Mouse (Mus musculus) C2C12 (cell line): ENCODE results near the gene Nek9.

ENCODE experiments used
- CTCF ChIP-seq: IDR thresholded peaks from one replicate; pipeline ENCODE4 v1.5.1; 2011; ENCODE audit not compliant: control insufficient read depth, insufficient read depth, insufficient read length
- MAX ChIP-seq: IDR thresholded peaks from one replicate; pipeline ENCODE4 v1.6.1; 2011; ENCODE audit warnings: mild to moderate bottlenecking, control low read depth
- MYOG ChIP-seq: IDR thresholded peaks from one replicate; pipeline ENCODE4 v1.6.1; 2011; ENCODE audit not compliant: control insufficient read depth, insufficient read length; ENCODE audit errors: extremely low read depth
- USF1 ChIP-seq: IDR thresholded peaks from one replicate; pipeline ENCODE4 v1.6.1; 2011; ENCODE audit warnings: low read depth, mild to moderate bottlenecking, control low read depth, moderate library complexity

DNA sequence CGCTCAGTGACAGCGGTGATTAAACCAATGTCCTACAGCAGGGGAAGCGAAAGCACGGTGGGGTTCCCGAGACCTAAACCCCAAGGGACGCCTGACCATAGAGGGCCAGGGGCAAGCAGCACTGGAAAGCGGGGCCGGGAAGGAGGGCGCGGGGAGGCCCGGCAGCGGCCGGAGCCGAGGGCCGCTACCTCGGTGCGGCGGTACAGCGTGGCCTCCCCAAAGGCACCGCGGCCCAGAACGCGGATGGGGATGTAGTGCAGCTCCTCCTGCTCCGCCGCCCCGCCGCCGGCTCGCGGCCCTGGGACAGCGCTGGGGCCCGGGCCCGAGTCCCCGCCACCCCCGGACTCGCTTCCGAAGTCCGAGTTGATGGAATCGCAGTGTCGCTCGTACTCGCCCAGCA is 347 bp downstream of the Nek9 start:
- TF ChIP-seq CTCF (no peak), USF1 (no peak), MAX (no peak), MYOG (no peak)
